Mouse (Mus musculus) heart, adult 11 months (tissue): ENCODE measurements around the gene Dpf1.
A peak's percentile ranks its signal among the peaks of the same experiment; 100 is the strongest.

ENCODE experiments used
- DNase-seq: peaks from one replicate; pipeline ENCODE4 v3.0.0; 2022

The Dpf1 gene

DNA sequence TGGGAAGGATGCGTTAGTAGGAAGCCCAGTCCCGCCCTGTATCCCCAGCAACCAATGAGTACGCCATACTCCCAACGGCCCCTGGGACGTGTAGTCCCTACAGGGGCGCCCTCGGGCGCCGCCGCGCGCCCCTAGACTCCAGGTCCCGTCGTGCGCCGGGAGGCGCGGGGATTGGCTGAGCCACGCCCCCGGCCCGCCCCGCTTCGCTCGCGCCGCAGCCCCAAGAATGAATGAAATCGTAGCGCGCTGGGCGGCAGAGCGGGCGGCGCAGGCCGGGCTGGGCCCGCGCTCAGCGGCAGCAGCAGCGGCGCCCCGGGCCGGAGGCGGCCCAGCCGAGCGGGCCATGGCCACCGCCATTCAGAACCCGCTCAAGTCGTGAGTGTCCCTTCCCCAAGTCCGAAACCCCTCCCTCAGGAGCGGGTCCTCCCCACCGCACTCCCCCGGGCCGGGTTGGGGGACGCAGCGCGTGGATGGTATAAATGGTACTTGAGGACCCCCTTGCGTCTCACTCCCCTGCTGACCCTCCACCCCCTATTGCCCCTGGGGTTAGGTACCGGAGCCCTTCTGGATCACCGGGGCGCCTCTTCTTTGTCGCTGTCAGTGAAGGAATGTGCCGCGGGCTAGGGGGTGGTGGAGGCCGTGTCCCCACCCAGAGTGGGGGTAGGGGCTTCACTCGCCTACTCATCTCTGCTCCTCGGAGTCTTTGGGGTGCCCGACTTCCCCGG lies at the start of gene Dpf1:
Gene Dpf1 (plus strand): TSS at position 214 of the 725 bp plus-strand sequence.
- DNase-seq, result peak; percentile 98

DNA sequence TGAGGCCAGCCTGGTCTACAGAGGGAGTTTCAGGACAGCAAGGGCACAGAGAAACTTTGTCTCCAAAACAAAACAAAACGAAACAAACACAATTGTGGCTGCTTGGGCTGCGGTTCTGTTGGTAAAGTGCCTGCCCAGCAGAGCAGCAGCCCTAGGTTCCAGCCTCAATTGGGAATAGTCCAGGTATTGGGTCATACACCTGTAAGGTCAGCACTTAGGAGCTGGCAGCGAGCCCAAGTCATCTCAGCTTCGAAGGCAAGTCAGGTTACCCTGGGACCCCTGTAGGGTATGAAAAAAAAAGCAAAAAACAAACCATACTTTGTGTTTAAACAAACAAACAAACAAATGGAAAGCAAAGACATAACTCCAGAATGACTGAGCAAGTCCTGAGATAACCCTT lies 47.9 kb upstream of the Dpf1 start:
- DNase-seq, result no peak

DNA sequence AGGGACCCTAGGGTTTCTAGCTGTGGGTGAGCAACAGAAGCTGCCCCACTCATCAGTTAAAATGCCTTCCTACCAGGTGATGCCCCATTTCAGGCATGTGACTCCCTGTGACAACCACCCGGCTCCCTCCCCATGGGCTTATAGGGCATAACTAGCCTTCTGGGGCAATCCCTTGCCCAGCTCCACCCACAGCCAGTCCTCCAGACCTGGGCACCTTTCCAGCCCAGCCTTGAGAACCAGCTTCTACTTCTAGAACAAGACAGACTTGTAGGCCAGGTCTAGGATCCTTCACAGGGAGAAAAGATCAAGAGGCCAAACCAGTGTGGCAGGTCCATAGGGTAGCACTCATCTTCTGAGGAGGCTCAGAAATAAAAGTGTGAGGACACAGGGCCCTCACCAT lies 46.4 kb upstream of the Dpf1 start:
- peak; percentile 85 for DNase-seq

DNA sequence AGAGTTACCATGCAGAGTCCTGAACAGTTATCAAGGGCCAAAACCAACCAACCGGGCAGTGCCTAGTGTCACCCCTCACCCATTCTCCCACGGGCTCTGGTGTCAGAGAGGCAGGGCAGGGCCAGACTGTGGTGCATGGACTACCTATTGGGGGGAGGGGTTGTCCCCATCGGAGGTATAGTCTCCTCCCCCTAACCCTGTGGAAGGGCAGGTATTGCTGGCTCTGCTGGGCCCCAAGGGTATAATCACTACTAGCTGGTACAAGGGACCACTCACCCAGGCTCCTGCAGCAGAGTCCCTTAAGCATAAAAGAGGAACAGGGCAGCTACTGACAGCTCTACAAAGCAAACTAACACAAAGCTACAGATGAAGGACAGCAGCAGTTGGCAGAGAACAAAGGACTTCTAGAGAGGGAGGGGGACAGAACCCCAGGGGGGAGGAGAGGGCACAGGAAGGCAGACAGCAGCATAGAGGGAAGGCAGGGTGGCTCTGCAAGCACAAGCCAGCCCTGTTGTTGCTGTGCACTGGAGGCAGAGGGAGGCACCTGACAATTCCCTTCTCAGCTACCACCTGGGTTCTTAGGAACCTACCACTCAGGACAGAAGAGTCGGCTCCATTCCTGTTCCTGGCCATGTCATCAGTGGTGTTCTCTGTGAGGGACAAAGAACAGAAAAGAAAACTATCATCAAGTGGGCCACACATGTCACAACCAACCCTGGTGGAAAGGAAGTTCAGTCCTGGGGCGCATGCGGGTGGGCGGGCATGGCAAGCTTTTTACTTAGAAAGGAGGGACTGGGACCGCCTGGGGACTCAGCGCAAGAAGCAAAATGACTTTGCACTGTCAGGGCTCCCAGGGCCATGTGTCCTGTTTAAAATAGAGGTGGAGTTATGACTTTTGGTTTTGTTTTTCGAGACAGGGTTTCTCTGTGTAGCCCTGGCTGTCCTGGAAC lies 43.7 kb upstream of the Dpf1 start:
- DNase-seq, result no peak

DNA sequence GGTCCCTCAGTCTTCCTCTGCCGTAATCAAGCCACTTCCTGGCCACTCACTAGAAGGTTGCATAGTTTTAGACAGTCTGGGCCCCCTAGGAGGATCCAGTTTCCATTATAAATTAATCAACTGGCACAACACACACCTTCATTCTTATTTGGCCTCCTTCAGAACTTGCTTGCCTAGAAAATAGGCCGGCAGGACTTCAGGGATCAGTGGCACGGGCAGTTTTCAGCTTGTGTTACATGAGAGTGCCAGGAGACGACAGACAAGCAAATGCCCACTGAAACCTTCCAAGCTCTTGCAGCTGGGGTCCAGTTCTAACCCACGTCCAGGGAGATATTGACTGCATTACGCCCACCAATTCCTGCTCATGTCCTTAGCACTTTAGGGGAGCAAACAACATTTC lies 41.6 kb upstream of the Dpf1 start:
- no peak for DNase-seq

DNA sequence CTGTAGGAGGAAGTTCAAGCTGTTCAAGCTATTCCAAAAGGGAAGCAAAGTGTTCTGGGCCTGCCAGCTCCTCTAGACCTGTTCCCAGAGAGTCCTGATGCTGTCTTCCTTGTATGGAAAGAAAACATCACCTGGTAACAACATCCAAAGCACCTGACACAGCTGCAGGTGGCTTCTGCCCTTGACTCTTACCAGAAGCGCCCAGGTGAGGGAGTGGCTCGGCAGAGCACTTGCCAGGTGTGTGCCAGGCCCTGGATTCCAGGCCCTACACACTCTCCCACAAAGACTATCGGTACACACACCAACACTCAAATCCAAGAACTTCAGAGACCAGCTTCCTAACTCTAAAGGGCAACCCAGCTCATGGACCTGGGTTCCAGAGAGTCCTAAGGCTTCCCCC lies 39.9 kb upstream of the Dpf1 start:
- no peak for DNase-seq

DNA sequence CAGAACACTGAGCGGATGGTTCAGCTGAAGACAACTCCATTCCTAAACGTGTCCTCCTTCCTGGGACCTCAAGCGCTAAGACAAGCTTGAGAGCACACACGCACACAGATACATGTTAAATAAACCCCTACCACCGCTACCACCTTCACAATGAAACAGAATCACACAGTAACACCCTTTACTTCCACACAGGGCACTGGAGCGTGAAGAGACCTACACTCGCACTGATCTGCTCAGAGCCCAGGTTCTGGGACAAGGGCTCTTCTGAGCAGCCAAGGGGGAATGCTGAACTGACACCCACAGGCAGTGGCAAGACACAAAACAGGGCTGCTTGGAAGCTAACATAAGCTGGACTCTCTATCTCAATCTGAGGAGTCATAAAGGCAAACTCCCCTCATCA lies 38.1 kb upstream of the Dpf1 start:
- DNase-seq, result no peak

DNA sequence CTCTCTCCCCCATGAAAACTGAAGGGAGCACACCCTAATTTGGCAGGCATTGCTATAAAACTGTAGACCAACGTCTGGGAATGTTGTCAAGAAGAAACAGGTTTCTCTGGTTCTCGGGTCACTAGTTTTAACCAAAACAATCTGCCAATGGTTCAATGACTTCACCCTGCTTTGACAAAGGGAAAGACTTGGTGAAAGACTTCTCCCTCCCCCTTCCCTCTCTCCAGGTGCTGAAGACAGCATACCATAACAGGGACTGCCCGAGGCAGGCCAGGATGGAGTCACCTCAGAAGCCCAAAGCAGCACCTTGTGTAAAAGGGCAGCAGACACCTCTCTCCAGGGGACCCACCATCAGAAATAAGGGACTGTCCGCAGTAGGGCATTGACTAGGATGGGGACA lies 36.8 kb upstream of the Dpf1 start:
- DNase-seq, result no peak

DNA sequence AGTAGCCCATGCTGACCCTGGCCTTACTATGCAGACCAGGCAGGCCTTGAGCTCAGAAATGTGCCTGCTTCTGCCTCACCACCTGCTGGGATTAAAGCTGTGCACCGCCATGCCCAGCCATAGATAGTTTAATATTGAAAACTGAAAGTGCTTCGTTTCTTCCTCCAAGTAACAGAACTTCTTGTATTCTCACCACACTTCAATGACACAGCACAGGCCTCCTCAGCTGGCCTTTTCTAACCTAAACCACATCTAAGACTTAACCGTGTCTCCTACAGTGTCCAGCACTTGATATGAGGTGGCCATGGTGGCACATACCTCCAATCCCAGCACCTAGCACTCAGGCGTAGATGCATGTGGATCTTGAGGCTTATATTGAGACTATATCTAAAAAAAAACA lies 33.3 kb upstream of the Dpf1 start:
- no peak for DNase-seq

DNA sequence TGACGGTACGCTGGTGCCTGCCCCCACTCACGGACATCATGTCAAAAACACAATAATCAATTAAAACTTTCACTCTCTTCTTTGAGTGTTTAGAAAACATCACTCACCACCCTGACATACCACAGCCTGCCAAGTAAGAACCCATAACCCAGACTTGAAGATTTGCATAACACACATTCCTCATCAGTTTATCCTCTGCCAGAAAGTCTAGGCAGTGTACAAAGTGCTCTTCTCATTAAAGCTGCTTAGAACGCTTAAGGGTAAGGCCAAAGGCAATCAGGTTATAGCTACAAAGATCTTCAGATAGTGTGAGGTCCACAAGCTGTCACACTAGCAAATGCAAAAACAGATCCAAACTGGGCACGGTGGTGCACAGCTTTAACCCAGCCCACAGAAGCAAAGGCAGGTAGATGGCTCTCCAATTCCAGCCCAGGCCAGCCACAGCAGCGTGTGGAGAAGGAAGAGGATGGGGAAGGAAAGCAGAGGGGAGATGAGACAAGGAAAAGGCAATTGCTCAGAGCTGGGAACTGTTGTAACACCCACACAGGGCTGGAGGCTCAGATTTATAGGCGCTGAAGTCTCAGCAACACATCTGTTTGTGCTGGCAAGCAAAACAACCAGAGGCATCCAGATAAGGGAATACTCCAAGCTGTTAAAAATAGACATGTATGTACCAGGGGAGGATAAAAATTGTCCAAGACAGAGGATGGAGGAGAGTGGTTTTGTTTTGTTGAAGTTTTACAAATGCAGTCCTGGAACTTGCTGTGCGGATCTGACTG lies 31.9 kb upstream of the Dpf1 start:
- DNase-seq, result peak; percentile 90

DNA sequence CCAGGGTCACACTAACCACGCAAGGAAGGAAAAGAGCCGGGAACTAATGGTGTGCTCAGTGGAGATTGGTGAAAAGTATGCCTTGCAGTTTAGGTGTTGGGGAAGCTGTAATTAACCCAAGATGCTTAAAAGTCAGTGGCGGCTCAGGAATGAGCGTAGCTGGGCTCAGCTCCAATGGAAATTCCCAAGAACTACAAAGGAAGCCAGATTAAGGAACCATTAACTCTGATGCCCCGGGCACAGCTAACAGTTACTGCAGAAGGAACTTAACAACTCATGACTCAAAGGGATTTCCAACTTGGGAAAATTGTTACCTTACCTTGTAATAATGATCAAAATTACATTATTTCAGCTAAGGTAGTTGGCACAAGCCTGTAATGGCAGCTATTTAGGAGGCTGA lies 27.0 kb upstream of the Dpf1 start:
- no peak for DNase-seq

DNA sequence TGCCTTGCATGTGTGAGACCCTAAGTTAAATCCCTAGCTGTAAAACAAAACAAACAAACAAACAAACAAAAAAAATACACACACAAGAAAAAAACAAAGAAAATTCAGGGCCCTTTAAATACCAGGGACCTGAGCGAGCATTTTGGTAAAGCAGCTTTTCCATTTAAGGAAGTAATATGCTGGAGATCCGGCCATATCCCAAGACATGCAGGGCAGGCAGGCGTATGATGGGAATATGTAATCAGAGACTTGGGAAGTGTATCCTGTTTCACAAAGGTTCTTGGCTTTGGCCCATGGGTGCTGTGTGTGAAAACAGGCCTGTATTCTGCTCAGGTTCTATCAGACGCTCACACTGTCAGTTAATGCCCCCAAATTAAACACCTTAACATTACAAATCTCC lies 26.2 kb upstream of the Dpf1 start:
- no peak for DNase-seq

DNA sequence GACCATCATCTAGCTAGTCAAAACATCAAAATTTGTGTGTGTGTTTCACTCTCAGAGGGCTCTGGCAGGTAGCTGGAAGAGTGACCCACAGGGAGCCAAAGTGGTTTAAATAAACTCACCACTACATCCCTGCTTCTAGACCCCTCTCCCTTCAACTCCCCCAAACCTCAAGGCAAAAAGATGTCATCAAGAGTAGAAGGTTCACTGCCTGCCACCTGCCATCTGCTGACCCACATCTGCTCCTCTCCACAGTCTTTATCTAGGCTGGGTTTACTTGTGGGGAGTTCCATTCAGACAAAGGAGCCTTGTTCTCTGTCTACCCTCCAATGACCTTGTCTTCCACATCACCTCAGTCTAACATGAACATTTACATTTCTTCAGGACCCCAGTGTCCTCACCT lies 24.5 kb upstream of the Dpf1 start:
- no peak for DNase-seq

DNA sequence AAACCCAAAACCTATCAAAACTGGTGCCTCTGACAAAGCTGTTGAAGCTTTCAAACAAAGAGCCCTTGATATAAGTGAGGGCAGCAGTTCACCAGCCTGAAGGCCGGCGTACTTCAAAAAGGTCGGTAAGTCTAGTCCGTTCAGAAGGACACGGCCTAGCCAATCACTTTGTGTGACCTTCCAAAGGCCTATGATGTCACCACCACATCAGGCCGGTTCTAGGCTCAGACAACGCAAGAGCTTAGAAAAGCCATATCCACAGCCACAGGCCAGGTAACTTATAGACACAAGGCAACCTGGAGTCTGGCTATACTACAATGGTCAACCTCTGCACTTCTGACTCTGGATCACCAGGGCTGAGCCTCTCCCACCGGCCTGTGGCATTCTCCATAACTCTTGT lies 23.8 kb upstream of the Dpf1 start:
- peak; percentile 80 for DNase-seq

DNA sequence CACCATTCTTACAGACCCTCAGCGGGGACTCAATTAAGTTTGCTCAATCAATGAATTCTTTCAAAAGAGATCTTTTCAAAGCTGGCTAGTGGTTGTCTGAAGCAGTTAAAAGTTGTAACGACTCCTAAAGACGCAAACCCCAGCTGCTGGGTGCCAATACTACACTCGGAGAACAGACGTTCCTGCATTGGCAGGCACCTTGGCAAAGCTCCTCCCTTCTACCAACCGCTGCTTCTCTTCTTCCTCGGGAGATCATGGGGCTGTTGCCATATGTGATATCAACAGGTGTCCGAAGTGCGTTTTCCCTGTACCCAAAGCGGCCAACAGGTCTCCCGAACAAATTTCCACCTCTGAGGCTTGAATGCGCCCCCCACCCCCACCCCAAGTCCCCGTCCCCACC lies 22.9 kb upstream of the Dpf1 start:
- no peak for DNase-seq

DNA sequence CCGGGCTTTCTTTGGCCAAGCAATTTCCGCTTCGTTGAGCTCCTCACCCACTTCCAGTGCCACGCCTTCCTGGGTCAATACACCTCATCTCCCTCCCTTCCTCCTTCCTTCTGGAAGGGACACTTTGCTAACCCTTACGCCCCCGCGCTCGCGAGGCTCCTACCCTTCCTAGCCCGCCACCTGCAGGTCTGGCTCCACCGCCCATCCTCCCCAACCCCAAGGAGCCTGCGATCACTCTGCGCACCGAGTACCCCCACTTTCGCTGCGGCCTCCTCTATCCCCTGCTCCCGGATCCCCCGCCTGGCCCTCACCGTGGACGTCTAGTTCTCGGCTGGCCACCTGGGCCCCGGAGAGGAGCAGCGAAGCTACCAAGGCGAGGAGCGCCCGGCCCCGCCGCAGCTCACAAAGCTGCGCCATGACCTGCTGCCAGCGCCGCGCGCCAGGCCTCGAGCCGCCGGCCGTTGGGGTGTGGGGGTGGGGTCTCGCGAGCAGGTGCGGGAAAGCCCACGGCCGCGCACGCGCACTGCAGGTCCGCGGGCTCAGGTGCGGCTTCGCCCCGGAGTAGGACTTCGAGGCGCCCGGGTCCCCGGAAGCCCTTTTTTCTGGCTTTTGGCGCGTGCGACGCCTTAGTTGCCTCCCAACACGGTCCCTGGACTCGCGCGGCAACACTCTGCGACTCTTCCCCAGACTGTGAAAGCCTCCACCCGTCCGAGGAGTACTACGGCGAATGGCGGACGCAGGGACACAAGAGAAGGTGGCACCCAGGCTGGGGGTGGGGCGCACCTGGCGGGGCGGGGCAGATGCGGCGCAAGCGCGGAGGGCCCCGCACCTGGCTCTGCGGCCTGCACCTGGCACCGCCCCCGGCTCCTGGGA lies 22.3 kb upstream of the Dpf1 start, which contains the start of gene Spint2:
Gene Spint2 (minus strand): TSS at position 712 of the 873 bp plus-strand sequence.
- peak; percentile 95 for DNase-seq

DNA sequence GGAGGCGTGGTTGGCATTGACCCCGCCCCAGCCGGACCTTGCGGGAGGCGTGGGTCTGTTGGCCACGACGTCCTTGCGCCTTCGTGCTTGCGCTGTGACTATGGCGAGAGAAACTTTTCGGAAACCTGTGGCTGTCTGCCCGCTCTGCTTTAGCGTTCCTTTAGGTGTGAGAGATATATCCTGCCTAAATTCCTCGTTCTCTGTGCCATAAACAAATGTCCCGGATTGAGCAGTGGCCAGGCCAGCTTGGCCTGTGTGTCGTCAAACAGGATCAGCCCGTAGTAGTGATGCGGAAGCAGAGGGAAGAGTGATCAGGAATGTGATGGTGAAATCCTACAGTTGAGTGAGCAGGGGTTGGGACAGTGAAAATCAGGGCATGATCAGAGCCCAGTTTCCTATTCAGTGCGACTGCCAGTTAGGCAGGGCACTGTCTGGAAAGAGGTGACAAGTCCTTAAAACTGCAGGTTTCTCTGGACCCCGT lies 21.6 kb upstream of the Dpf1 start:
- DNase-seq, result no peak

DNA sequence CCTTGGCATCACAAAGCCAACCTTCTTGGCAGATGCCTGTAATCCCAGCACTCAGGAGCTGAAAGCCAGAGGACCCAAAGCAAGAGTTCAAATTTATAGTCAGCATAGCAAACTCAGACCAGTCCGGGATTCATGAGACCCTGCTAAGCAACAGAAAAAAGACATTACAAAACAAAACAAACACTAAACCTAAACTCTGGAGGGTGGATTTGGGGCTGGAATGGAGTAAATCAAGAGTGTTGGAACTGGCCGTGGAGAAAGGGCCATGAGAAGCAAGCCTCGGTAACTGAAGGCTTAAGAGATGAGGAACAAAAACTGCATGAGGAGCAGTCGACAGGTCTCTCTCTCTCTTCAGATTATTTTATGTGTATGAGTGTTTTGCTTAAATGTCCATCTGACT lies 19.9 kb upstream of the Dpf1 start:
- no peak for DNase-seq

DNA sequence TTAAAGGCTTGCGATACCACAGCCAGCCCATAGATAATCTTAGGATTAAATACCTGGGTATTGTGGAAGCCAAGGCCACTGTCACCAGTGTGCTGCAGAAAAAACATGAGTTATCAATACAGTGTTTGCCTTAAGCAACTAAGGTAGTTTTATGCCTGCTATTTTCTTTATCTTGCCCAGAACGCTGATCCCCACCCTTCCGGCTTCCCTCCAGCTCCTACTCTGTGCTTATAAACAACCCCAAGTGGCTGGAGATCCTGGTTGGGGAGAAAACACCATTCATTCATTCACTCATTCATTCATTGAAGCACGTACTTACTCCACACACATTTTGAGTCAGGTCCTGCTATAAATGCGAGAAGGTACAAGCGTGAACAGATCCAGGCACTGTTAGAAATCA lies 19.2 kb upstream of the Dpf1 start:
- DNase-seq, result no peak

DNA sequence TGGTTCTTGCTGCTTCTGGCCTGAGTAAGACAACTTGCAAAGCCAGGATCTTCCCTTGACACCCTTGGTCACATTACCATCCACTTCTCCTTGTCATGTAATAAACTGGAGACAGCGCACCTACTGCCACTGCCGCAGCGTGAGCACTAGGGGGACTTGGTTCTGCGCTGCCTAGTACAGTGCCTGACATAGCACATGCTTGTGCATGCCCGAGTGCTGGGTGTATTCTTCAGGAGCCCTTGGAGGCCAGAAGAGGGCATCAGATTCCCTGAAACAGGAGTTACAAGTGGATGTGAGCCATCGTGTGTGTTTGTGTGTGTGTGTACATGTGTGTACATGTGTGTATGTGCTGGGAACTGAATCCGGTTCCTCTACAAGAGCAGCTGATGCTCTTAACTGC lies 16.3 kb upstream of the Dpf1 start:
- no peak for DNase-seq

DNA sequence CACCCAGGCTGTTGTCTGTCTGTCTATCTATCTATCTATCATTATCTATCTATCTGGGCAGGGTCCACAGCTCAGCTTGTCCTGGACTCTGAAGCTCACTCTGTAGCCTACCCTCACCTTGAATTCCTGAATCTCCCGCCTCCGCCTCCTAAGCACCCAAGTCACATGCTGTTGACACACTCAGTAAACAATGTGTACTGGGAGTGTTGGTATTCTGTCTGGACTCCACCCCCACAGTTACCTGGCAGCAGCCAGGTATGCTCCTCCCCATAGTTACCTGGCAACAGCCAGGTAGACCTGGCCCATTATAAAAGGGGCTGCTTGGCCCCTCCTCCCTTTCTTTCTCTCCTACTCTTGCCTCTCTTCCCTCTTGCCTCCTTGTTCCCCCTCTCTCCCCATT lies 15.7 kb upstream of the Dpf1 start:
- no peak for DNase-seq

DNA sequence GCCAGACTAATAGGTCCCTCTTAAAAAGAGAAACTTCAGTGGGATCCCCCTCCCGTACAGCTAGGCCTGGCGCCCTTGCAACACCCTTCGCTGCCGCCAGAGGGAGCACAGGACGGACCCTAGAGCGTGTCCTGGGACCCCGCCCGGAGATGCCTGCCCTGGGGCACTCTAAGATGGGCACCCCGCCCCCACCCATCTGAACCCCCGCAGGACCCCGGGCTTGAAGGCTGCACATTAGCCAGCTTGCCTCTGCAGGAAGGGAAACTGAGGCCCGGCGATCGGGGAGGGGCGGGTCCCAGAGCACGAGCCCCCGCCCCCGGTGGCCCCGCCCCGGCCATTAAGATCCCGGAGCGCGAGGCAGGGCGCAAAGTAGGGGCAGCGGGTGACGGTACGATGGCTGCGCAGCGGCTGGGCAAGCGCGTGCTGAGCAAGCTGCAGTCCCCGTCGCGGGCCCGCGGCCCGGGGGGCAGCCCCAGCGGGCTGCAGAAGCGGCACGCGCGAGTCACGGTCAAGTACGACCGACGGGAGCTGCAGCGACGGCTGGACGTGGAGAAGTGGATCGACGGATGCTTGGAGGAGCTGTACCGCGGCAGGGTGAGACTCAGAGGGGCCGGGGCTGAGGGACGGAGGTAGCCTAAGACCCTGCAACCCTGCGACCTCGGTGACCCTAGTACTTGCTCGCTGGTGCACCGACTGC lies 14.7 kb upstream of the Dpf1 start, which contains the start of gene Ppp1r14a:
Gene Ppp1r14a (plus strand): TSS at position 367 of the 697 bp plus-strand sequence.
- DNase-seq, result peak; percentile 98
